30 mouse cellular contexts compared by ENCODE assay signal in genomic region chr3:133335166-133335565, GRCm38 (mm10). TPM values are rescaled to one million over a fixed set of nuclear protein-coding genes. Genes with fewer than 3 reads are reported as not detected.
DNase-seq lines count a peak whose midpoint lies in the region; ATAC-seq and TF ChIP-seq lines count a peak whose summit lies in the region.
"Had no signal": no experiment of that assay in that cellular context is flagged by ENCODE, and none has a peak within 500 bp of the region (broad histone marks: within the 10 kb centered on the region; RNA-seq: fewer than 3 reads in every experiment).

No protein-coding gene starts in this region.

- no peaks in the 10 kb centered on the region for H3K79me2 ChIP-seq in myocyte (ENCODE audit: control insufficient read depth, insufficient read depth)

- H3K4me3 ChIP-seq in embryonic facial prominence, embryonic 12.5 days: no peak overlapping the region
- H3K4me3 ChIP-seq in embryonic facial prominence, embryonic 10.5 days: no peak overlapping the region
- no peak overlapping the region for H3K4me3 ChIP-seq in heart, embryonic 15.5 days
- no peak overlapping the region for H3K4me3 ChIP-seq in myocyte
- no peak overlapping the region for H3K4me3 ChIP-seq in midbrain, embryonic 14.5 days (replicated peaks; ENCODE audit: low read depth, low read length)
- H3K4me3 ChIP-seq: embryonic facial prominence, embryonic 15.5 days; forebrain, embryonic 12.5 days; heart, embryonic 10.5 days; hindbrain, embryonic 12.5 days; limb, embryonic 12.5 days; liver, embryonic 12.5 days; midbrain, embryonic 13.5 days; neural tube, embryonic 15.5 days had no signal

- DNase-seq in embryonic facial prominence, embryonic 10.5 days (ENCODE audit: low spot score): no peak
- no peak for DNase-seq in heart, adult 11 months
- peak; percentile 74 for DNase-seq in A20 (ENCODE audit: low read depth, low spot score)
- no peak for DNase-seq in midbrain, embryonic 14.5 days
- DNase-seq in kidney, postnatal 14 days: no peak
- DNase-seq: adrenal gland, postnatal 25 days; cerebellum, adult 11-12 months; cerebellum, adult 9-11 months; embryo, embryonic 11 days; forebrain, postnatal 0 days; kidney, adult 9 months; kidney, postnatal 10 days; layer of hippocampus, adult 9-11 months; lung, adult 2 months; lung, postnatal 10 days; thymus, postnatal 4 days had no signal

- no peak overlapping the region for H3K27ac ChIP-seq in embryonic facial prominence, embryonic 12.5 days
- no peak overlapping the region for H3K27ac ChIP-seq in embryonic facial prominence, embryonic 10.5 days (replicated peaks)
- peak overlapping the region; percentile 69 for H3K27ac ChIP-seq in heart, embryonic 15.5 days
- H3K27ac ChIP-seq in midbrain, embryonic 14.5 days (replicated peaks; ENCODE audit: low read depth, low read length): no peak overlapping the region
- H3K27ac ChIP-seq: embryonic facial prominence, embryonic 15.5 days; forebrain, embryonic 12.5 days; heart, embryonic 10.5 days; hindbrain, embryonic 12.5 days; hindbrain, postnatal 0 days; limb, embryonic 12.5 days; liver, embryonic 12.5 days; macrophage; midbrain, embryonic 13.5 days; neural tube, embryonic 15.5 days had no signal

- no peak for TF ChIP-seq POLR2A in myocyte (IDR thresholded peaks at IDR 0.05; ENCODE audit: insufficient read length, low read depth)

- no peak overlapping the region for H3K4me2 ChIP-seq in embryonic facial prominence, embryonic 12.5 days (replicated peaks)
- peak overlapping the region; percentile 35 for H3K4me2 ChIP-seq in heart, embryonic 15.5 days
- peak overlapping the region; percentile 8 for H3K4me2 ChIP-seq in myocyte (ENCODE audit: low read depth)
- H3K4me2 ChIP-seq in midbrain, embryonic 14.5 days (ENCODE audit: low read length): no peak overlapping the region
- H3K4me2 ChIP-seq: embryonic facial prominence, embryonic 15.5 days; forebrain, embryonic 12.5 days; hindbrain, embryonic 12.5 days; limb, embryonic 12.5 days; liver, embryonic 12.5 days; midbrain, embryonic 13.5 days; neural tube, embryonic 15.5 days had no signal

- no peak overlapping the region for H3K9ac ChIP-seq in embryonic facial prominence, embryonic 12.5 days
- no peak overlapping the region for H3K9ac ChIP-seq in heart, embryonic 15.5 days
- no peak overlapping the region for H3K9ac ChIP-seq in midbrain, embryonic 14.5 days (replicated peaks; ENCODE audit: low read length)
- H3K9ac ChIP-seq: embryonic facial prominence, embryonic 15.5 days; forebrain, embryonic 12.5 days; forebrain, postnatal 0 days; hindbrain, embryonic 12.5 days; limb, embryonic 12.5 days; liver, embryonic 12.5 days; midbrain, embryonic 13.5 days; neural tube, embryonic 15.5 days had no signal

- 70% methylated on average over 2 of the region's 2 CpGs for WGBS in embryonic facial prominence, embryonic 12.5 days
- 80% methylated on average over 2 of the region's 2 CpGs for WGBS in embryonic facial prominence, embryonic 10.5 days
- WGBS in heart, embryonic 15.5 days: 46% methylated on average over 2 of the region's 2 CpGs
- 73% methylated on average over 2 of the region's 2 CpGs for WGBS in midbrain, embryonic 14.5 days

- H3ac ChIP-seq in myocyte (ENCODE audit: control insufficient read depth, insufficient read length): no peak overlapping the region

- H3K4me1 ChIP-seq in embryonic facial prominence, embryonic 12.5 days: peaks cover 15% of the 10 kb centered on the region; the same call in 1 of the 2 replicates
- H3K4me1 ChIP-seq in embryonic facial prominence, embryonic 10.5 days: peaks cover 24% of the 10 kb centered on the region
- peaks cover 31% of the 10 kb centered on the region for H3K4me1 ChIP-seq in heart, embryonic 15.5 days (replicated peaks)
- H3K4me1 ChIP-seq in midbrain, embryonic 14.5 days (ENCODE audit: control insufficient read depth, insufficient read depth, low read length): no peaks in the 10 kb centered on the region

- H3K27me3 ChIP-seq in embryonic facial prominence, embryonic 12.5 days: no peaks in the 10 kb centered on the region
- no peaks in the 10 kb centered on the region for H3K27me3 ChIP-seq in embryonic facial prominence, embryonic 10.5 days (replicated peaks; ENCODE audit: low read depth, poor library complexity, severe bottlenecking)
- no peaks in the 10 kb centered on the region for H3K27me3 ChIP-seq in heart, embryonic 15.5 days
- no peaks in the 10 kb centered on the region for H3K27me3 ChIP-seq in myocyte (ENCODE audit: control insufficient read depth, insufficient read depth, insufficient read length)
- H3K27me3 ChIP-seq in midbrain, embryonic 14.5 days (ENCODE audit: control insufficient read depth, insufficient read depth, low read length): no peaks in the 10 kb centered on the region
- H3K27me3 ChIP-seq: embryonic facial prominence, embryonic 15.5 days; forebrain, embryonic 12.5 days; hindbrain, embryonic 12.5 days; limb, embryonic 12.5 days; liver, embryonic 12.5 days; midbrain, embryonic 13.5 days; neural tube, embryonic 15.5 days had no signal

- ATAC-seq in embryonic facial prominence, embryonic 12.5 days (ENCODE audit: insufficient number of reproducible peaks, insufficient read depth, low FRiP score, low TSS enrichment): peak; percentile 54; the same call in 1 of the 2 replicates
- ATAC-seq in heart, embryonic 15.5 days (replicated peaks; ENCODE audit: insufficient number of reproducible peaks, insufficient read depth, low FRiP score, low read depth): no peak; the same call in 1 of the 2 replicates
- no peak for ATAC-seq in midbrain, embryonic 14.5 days (ENCODE audit: low FRiP score, low TSS enrichment)
- ATAC-seq: forebrain, postnatal 0 days; hindbrain, postnatal 0 days; intestine, embryonic 16.5 days; liver, embryonic 12.5 days; midbrain, embryonic 13.5 days had no signal

- no peaks in the 10 kb centered on the region for H3K9me3 ChIP-seq in embryonic facial prominence, embryonic 12.5 days
- no peaks in the 10 kb centered on the region for H3K9me3 ChIP-seq in embryonic facial prominence, embryonic 10.5 days
- no peaks in the 10 kb centered on the region for H3K9me3 ChIP-seq in heart, embryonic 15.5 days (replicated peaks)
- H3K9me3 ChIP-seq in midbrain, embryonic 14.5 days (ENCODE audit: control insufficient read depth, low read length): no peaks in the 10 kb centered on the region
- H3K9me3 ChIP-seq: embryonic facial prominence, embryonic 15.5 days; forebrain, embryonic 12.5 days; heart, embryonic 10.5 days; hindbrain, embryonic 12.5 days; limb, embryonic 12.5 days; liver, embryonic 12.5 days; midbrain, embryonic 13.5 days; neural tube, embryonic 15.5 days had no signal

- peaks cover 9% of the 10 kb centered on the region; the same call in 1 of the 2 replicates for H3K36me3 ChIP-seq in embryonic facial prominence, embryonic 12.5 days
- peaks cover 39% of the 10 kb centered on the region for H3K36me3 ChIP-seq in embryonic facial prominence, embryonic 10.5 days (replicated peaks)
- H3K36me3 ChIP-seq in heart, embryonic 15.5 days: peaks cover 9% of the 10 kb centered on the region; the same call in 1 of the 2 replicates
- H3K36me3 ChIP-seq in myocyte (ENCODE audit: control insufficient read depth, insufficient read depth): no peaks in the 10 kb centered on the region
- H3K36me3 ChIP-seq in midbrain, embryonic 14.5 days (ENCODE audit: control insufficient read depth, insufficient read depth, low read length): no peaks in the 10 kb centered on the region

TF ChIP-seq in myocyte, 11 proteins besides CTCF, POLR2A, EP300 and RAD21:
- TF ChIP-seq POLR2AphosphoS2 (IDR thresholded peaks at IDR 0.05; ENCODE audit: insufficient read length, low read depth) (no peak), MYOG (IDR thresholded peaks at IDR 0.05; ENCODE audit: control insufficient read depth in 1 of 3, insufficient read depth in 1 of 3, insufficient read length in 2 of 3, low read depth in 2 of 3) (peak; percentile 25 to 80 (median 72)), USF1 (IDR thresholded peaks at IDR 0.05; ENCODE audit: low read depth) (no peak), TCF12 (IDR thresholded peaks at IDR 0.05; ENCODE audit: insufficient read depth, poor library complexity, severe bottlenecking) (peak; percentile 15), MYOD1 (IDR thresholded peaks at IDR 0.05; ENCODE audit: control insufficient read depth in 1 of 3, insufficient read length in 2 of 3, low read depth in 2 of 3) (peak; percentile 83 to 93 (median 85)), SRF (IDR thresholded peaks at IDR 0.05; ENCODE audit: control insufficient read depth, insufficient read length, low read depth) (no peak), TCF3 (IDR thresholded peaks at IDR 0.05; ENCODE audit: insufficient read length, low read depth) (no peak)

RNA-seq across cellular contexts. Expression of gene Ppa2, which starts 25.3 kb away (rescaled TPM):
- 76.1 and 88.8 TPM in 2 replicates for polyA plus RNA-seq in embryonic facial prominence, embryonic 12.5 days (2016; fragmentation: Nextera tagmentation; extraction: Ambion mirVana)
- polyA plus RNA-seq in embryonic facial prominence, embryonic 10.5 days (2016; fragmentation: Nextera tagmentation; extraction: Ambion mirVana): 84.6 and 88.0 TPM in 2 replicates
- polyA plus RNA-seq in heart, embryonic 15.5 days (2015; fragmentation: Nextera tagmentation; extraction: Ambion mirVana): 107 and 125 TPM in 2 replicates
- 44.3 TPM for polyA plus RNA-seq in myocyte (2012; fragmentation: generic; extraction: Trizol)
- polyA plus RNA-seq in midbrain, embryonic 14.5 days (2014; fragmentation: Nextera tagmentation; extraction: Ambion mirVana): 90.5 and 94.2 TPM in 2 replicates

Comparison
In these comparisons a context has a peak if more than half of its experiments do, and no peak if none do; other contexts are left out.
1. H3K4me2 ChIP-seq: peak in heart, embryonic 15.5 days (single experiment) and myocyte (single experiment); none in embryonic facial prominence, embryonic 12.5 days (single experiment) and midbrain, embryonic 14.5 days (single experiment).